9 mouse cellular contexts compared by ENCODE assay signal in the genomic region with DNA sequence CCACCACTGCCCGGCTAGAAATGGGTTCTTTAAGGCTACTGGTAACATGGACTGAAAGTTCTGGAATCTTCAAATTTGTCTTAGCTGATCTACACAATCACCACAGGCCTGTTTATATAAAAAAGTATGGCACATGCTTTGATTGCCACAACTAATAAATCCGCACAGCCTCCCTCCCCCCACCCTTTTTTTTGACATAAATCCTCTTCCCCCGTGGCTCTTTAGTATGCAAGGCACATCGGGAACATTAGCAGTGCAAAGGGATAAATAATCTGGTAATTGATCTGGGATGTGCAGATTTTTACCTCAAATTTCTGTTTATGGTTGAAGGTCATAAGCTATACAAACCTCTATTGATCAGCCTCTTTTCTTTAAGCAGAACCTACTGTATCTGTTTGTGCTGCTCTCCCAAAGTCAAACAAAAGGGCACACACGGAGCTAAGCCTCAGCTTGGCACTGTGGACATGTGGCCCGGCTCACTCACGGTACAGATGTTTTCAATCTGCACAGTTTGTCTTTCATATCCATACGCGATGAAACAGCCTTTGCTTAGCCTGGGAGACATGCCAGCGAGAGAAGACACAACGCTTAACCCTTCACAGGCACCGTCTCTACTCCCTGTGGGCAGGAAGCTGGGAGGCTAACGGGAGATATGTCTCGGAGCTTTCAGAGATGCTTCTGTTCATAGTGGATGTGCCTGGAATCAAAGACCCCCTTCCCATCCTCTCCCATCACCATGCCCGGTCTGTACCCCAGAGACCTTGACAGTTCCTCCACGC.
A peak's percentile ranks its signal among the peaks of the same experiment; 100 is the strongest.
DNase-seq lines count a peak whose midpoint lies in the region; ATAC-seq and TF ChIP-seq lines count a peak whose summit lies in the region.
"Had no signal": no experiment of that assay in that cellular context is flagged by ENCODE, and none has a peak within 500 bp of the region (broad histone marks: within the 10 kb centered on the region; RNA-seq: fewer than 3 reads in every experiment).

No protein-coding gene starts in this region.

- peak overlapping the region; percentile 19; the same call in 1 of the 2 replicates for H3K4me2 ChIP-seq in embryonic facial prominence, embryonic 11.5 days (ENCODE audit: low read depth, low read length)

- H3K9me3 ChIP-seq in embryonic facial prominence, embryonic 11.5 days (replicated peaks; ENCODE audit: control insufficient read depth, low read length), result no peaks in the 10 kb centered on the region

- 23% methylated on average over 16 of the region's 16 CpGs for WGBS in embryonic facial prominence, embryonic 11.5 days

- no peak overlapping the region for H3K4me3 ChIP-seq in embryonic facial prominence, embryonic 11.5 days (ENCODE audit: low read depth, low read length)
- no peak overlapping the region for H3K4me3 ChIP-seq in layer of hippocampus, adult 2 months

- no peaks in the 10 kb centered on the region for H3K36me3 ChIP-seq in embryonic facial prominence, embryonic 11.5 days (replicated peaks; ENCODE audit: control insufficient read depth, insufficient read depth, low read depth, low read length)

- TF ChIP-seq CTCF in layer of hippocampus, adult 2 months (conservative IDR thresholded peaks at IDR 0.05), result no peak

- peak; percentile 3 to 25 for DNase-seq in adrenal gland, adult (ENCODE audit: inconsistent age in 2 of 2, low spot score in 1 of 2)
- DNase-seq in adrenal gland, adult 2 months, result no peak
- peak; percentile 86 for DNase-seq in embryonic facial prominence, embryonic 11.5 days (ENCODE audit: low spot score)
- DNase-seq in heart, postnatal 10 days, result peak; percentile 50 to 60
- DNase-seq in layer of hippocampus, adult 2 months (ENCODE audit: low spot score in 2 of 2), result peak; percentile 4 to 14
- peak; percentile 54 for DNase-seq in lung, postnatal 14 days
- peak; percentile 17 for DNase-seq in right cerebral cortex, postnatal 4 days
- no peak for DNase-seq in spleen, postnatal 14 days (ENCODE audit: low spot score in 2 of 2)

- H3K27ac ChIP-seq in embryonic facial prominence, embryonic 11.5 days (replicated peaks; ENCODE audit: low read depth, low read length), result 0 out of 2 replicates have a peak overlapping the region, but pooled peaks have one; percentile 42
- no peak overlapping the region for H3K27ac ChIP-seq in layer of hippocampus, adult 2 months
- H3K27ac ChIP-seq: macrophage had no signal

- no peak overlapping the region for H3K9ac ChIP-seq in embryonic facial prominence, embryonic 11.5 days (replicated peaks; ENCODE audit: low read length)

- peak; percentile 79 for ATAC-seq in embryonic facial prominence, embryonic 11.5 days (replicated peaks; ENCODE audit: insufficient number of reproducible peaks, low FRiP score, low TSS enrichment, low read depth)

- no peaks in the 10 kb centered on the region; the same call in 1 of the 2 replicates for H3K4me1 ChIP-seq in embryonic facial prominence, embryonic 11.5 days (ENCODE audit: control insufficient read depth, insufficient read depth, low read length)

- no peaks in the 10 kb centered on the region for H3K27me3 ChIP-seq in embryonic facial prominence, embryonic 11.5 days (ENCODE audit: control insufficient read depth, insufficient read depth, low read length)

- intact Hi-C loops in heart, postnatal 10 days (cut with DNase I), result no loop called here

Comparison
In these comparisons a context has a peak if more than half of its experiments do, and no peak if none do; other contexts are left out.
1. DNase-seq: peak in adrenal gland, adult (2 of 2), embryonic facial prominence, embryonic 11.5 days (single experiment), heart, postnatal 10 days (2 of 2), layer of hippocampus, adult 2 months (2 of 2), lung, postnatal 14 days (single experiment) and right cerebral cortex, postnatal 4 days (single experiment); none in adrenal gland, adult 2 months (single experiment) and spleen, postnatal 14 days (0 of 2).